Mouse (Mus musculus): ENCODE measurements around the gene Myh7b.
"Not testable (repeated sequence)": the region's sequence is repeated elsewhere in the genome, so short reads cannot be mapped to it uniquely, and the experiment has no call there.

Myh7b gene

DNA sequence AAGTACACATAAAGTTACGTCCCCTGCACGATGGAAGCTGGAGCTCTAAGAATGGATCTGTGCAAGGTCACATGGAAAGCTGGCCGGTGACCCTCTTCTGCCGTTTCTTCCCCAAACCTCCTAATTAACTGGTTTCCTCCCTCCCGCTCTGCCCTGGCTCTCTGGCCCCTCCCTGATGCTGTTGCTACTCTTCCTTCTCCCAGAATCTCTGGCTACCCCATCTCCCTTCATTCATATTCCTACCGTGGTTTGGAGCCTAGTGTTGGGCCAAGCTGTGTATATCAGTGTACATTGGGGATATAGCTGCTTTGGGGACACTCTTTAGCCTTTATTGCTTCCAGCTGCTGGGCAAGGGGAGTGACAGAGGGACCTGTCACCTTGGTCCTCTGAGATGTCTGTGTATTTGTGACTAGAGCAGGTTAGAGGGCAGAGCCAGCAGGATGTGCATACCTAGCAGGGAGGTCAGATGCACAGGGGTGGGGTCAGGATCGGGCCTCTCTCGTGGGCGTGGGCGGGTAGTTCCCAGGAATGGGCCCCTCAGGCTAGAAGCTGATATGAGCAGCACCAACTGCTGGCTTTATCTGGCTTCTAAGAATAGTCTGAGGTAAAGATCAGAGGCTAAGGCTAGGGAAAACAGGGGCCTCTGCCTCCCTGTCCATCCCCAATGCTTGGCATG is 6.3 kb upstream of the Myh7b start:
- no peak for DNase-seq (ENCODE audit: low spot score)

DNA sequence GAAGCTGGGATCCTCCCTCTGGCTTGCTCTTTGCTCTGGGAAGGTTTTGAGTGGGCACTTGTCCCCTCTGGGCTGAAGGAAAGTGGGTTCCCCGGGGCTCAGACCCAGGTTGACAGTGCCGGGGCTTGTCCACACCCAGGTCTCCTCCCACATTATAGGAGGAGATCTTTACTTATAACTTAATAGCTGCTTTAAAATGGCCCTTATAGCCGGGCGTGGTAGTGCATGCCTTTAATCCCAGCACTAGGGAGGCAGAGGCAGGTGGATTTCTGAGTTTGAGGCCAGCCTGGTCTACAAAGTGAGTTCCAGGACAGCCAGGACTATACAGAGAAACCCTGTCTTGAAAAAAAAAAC is 5.8 kb upstream of the Myh7b start:
- DNase-seq (ENCODE audit: low spot score) = not testable (repeated sequence)

DNA sequence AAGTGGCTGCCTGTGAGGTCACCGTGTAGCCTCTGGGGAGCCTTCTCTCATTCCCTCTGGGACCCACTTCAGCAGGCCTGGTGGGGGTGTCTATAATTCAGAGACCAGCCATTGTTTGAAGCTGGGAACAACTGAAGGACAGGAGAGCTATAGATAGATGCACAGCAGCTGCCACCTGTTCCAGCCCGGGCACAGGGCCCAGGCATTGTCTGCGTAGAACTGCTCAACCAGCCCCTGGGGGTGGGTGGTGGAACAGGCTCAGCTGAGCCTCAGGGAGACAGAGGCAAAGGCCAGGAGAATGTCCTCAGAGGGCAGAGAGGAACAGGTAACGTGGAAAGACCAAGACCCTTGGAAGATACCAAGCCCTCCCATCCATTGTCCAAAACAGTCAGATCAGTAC is 4.7 kb upstream of the Myh7b start:
- DNase-seq (ENCODE audit: low spot score) = no peak

DNA sequence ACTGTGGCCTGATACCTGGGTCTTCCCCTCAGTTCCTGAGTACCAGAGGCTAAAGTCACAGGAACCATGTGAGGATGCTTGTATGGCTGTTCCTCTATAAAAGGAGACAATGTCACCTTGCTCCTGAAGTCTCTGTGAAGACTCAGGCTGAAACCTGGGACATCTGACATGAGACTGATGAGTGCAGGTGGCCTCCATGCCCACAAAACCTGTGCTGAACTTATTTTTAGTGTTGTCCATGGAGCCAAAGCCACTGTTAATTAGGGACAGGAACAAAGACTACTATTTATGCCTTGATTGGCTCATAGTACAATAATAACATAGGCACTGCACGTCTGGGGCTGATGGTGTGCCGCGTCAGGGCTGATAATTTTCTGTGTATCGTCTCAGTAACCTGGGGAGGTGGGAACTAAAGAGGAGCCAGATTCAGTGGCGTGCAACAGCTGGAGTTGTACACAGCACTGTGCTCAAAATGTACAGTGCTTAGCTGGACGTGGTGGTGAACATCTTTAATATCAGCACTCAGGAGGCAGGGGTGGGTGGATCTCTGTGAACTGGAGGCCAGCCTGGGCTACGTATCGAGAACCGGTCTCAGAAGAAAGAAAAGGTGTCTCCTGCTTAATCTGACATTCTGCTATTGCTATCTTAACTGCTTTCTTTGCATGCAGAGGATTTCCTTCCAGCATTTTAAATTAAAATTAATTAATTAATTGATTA is 980 bp downstream of the Myh7b start:
- no peak for DNase-seq (ENCODE audit: low spot score)

DNA sequence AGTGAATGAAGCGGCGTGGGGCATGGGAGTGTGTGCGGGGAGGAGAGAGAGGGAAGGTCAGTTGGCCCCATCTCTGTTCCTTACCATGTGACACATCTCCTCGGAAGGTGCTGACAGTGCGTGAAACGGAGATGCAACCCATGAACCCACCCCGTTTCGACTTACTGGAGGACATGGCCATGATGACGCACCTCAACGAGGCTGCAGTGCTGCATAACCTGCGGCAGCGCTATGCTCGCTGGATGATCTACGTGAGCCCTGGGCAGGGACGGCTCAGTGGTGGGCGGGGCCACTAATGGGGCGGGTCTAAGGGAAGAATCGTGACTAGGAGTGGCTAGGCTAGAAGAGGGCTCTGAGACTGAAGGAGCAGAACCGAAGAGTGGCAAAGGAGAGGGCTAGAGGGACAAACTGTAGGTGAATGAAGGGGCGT is 2.3 kb downstream of the Myh7b start:
- DNase-seq (ENCODE audit: low spot score) = no peak

DNA sequence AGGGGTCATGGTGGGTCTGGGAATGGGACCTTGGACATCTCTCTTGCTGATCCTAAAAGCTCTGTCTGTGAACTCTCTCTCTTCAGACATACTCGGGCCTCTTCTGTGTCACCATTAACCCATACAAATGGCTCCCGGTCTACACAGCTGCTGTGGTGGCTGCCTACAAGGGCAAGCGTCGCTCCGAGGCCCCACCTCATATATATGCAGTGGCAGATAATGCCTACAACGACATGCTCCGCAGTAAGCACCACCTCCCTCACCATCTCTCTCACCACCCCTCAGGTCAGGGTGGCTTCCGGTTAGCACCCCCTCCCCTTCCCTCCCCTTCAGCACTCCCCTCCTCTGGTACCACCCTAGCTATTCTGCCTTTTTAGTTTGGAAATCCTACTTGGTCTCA is 2.9 kb downstream of the Myh7b start:
- no peak for DNase-seq (ENCODE audit: low spot score)

DNA sequence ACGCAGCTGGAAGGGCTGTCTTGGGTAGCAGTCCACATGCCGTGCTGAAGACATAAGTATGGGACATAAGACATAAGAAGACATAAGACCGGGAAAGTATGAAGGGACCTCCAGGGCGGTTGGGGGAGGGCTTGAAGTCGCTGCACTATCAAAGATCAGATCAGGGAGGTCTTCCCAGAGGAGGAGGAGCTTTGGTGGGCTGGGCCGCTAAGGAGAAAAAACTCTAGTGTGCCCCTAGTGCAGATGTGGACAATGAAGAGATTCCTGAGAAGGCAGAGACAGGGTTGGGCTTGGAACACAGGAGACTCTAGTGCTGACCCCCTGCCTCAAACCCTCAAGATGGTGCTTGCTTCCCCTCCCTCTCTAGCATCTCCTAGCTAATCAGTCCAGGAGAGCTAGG is 6.0 kb downstream of the Myh7b start:
- DNase-seq (ENCODE audit: low spot score) = no peak

DNA sequence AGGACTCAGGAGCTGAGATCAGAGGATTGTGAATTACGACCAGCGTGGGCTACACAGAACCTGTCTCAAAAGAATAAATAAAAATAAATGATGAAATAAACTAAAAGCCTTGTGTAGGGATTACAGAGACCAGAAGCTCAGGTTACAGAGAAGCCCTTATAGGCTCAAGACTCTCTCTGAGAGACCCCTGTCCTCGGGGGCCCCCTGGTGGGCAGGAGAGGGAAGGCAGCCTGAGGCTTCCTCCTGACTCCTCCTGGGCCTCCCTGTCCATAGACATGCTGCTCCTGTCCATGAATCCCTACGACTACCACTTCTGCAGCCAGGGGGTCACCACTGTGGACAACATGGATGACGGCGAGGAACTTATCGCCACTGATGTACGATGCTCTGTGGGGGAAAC is 8.8 kb downstream of the Myh7b start:
- peak; percentile 61 for DNase-seq (ENCODE audit: low spot score)

DNA sequence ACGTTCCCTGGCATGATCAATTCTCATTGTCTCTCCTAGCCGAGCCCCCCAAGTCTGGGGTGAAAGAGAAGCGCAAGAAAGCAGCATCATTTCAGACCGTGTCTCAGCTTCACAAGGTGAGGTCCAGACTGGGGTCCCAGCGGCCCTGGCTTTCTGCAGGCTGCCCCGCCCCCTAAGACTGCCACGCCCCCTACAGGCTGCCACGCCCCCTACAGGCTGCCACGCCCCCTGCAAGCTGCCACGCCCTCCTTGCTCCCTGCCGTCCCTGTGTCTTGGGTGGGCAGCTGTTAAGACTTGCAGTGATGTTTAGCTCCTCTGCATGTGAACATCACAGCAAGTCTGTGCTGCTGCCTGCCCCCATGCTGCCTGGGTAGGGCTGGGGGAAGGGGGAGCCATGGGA is 11.6 kb downstream of the Myh7b start:
- DNase-seq (ENCODE audit: low spot score) = no peak

DNA sequence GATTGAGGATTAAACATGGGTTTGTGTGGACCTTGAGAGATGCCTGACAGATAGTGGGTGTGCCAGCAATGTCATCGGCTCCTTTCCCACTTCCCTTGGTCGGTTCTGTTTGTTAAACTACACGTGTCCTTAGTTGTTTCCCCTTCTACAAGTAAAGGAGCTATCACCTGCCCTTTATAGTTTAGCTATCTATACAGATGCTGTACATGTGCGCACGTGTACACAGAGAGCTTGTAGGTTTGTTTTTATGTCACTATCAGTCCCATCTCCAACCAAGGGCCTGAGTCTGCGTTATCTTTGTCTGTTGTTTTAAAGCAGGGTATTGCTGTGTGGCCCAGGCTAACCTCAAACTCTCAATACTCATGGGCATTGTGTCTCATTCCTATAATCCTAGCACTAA is 13.0 kb downstream of the Myh7b start:
- no peak for DNase-seq (ENCODE audit: low spot score)

DNA sequence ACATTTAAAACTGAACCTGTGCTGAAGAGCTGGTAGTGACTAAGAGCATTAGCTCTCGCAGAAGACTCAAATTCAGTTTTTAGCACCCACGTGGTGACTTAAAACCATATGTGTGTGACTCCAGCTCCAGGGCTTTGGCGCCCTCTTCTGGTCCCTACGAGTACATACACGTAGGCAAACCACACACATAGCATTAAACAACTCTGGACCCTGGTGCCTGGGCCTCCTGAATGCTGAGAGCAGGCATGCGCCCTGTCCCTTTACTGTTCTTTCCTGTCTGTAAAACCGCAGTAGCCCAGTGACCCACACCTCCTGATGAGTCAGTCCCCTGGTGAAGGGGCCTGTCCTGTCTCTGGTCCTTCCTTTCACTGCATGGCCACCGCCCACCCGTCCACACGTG is 13.7 kb downstream of the Myh7b start:
- DNase-seq (ENCODE audit: low spot score) = no peak

DNA sequence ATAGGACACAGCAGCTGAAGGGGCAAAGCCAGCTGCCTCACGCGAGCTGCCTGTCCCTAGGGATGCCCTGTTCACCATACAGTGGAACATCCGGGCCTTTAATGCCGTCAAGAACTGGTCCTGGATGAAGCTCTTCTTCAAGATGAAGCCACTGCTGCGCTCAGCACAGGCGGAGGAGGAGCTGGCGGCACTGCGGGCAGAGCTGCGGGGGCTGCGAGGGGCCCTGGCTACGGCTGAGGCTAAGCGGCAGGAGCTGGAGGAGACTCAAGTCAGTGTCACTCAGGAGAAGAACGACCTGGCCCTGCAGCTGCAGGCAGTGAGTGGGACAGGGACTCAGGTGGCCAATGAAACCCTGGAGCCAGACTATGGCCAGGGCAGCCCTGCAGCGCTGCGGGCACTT is 15.3 kb downstream of the Myh7b start:
- no peak for DNase-seq (ENCODE audit: low spot score)

DNA sequence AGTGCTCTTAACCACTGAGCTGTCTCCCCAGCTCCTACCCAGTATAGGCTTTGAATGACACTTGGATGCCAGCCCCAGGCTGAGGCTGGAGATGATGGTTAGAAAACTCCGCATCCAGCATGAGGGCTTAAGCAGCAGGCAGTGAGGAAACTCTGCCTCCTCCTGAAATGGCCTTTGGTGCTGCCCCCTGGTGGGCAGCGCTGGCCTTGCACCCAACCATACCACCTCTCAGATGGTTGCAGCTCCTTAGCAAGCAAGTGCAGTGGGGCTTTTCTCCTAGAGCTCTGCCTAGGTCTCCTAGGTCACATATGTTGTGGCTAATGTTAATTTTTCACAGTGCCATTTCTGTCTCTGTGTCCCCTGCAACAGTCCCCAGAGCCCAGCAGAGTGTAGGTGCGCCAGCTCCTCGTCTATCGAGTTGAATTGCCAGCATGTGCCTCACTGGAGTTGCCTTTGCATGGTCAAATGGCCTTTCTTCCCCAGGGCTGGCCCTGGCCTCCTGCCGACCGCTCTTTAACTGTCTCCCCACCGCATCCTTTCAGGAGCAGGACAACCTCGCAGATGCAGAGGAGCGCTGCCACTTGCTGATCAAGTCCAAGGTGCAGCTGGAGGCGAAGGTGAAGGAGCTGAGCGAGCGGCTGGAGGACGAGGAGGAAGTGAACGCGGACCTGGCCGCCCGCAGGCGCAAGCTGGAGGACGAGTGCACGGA is 16.2 kb downstream of the Myh7b start:
- no peak for DNase-seq (ENCODE audit: low spot score)

DNA sequence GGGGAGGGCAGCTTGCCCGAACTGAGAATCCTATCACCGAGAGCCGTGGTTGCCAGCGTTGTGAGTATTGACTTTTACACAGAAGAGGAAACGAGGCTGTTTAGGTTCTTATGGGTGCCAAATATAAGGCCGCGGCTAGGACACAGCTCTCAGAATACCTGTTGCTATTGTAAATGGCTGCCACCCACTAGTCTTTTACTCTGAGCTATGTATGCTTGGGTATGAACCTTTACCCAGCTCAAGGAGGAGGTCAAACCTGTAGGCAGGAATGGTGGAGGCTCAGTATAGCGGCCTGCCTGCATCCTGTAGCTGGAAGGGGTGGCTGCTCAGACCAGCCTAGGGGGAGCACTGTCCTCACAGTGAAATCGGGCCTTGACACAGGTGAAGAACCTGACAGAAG is 17.1 kb downstream of the Myh7b start:
- no peak for DNase-seq (ENCODE audit: low spot score)

DNA sequence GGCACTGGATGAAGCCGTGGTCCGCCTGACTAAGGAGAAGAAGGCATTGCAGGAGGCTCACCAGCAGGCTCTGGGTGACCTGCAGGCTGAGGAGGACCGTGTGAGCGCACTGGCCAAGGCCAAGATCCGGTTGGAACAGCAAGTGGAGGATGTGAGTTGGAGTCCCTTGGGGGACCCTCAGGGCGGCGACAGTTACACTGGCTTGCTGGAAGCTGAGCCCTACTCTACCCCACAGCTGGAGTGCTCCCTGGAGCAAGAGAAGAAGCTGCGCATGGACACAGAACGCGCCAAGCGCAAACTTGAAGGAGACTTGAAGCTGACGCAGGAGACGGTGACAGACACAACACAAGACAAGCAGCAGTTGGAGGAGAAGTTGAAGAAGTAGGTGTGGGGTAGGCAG is 17.5 kb downstream of the Myh7b start:
- DNase-seq (ENCODE audit: low spot score) = no peak

DNA sequence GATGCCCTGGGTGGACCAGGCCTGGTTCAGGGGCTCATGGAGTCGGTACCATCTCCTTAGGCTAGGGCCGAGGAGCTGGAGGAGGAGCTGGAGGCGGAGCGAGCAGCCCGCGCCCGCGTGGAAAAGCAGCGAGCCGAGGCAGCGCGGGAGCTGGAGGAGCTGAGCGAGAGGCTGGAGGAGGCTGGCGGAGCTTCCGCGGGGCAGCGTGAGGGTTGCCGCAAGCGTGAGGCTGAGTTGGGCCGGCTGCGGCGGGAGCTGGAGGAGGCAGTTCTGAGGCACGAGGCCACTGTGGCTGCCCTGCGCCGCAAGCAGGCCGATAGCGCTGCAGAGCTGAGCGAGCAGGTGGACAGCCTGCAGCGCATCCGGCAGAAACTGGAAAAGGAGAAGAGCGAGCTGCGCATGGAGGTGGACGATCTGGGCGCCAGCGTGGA is 18.2 kb downstream of the Myh7b start:
- no peak for DNase-seq (ENCODE audit: low spot score)

DNA sequence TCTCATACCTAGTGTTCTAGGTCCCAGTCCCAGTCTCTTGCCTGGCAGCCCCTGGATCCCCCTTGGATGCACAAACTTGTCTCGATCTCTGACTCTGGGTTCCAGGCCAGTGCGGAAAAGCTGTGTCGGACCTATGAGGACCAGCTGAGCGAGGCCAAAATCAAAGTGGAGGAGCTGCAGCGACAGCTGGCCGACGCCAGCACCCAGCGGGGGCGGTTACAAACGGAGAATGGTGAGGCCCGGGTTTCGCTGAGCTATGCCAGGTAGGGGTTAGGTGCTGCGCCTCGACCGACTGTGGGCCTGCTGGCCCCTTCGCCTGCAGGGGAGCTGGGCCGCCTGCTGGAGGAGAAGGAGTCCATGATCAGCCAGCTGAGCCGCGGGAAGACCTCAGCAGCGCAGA is 19.1 kb downstream of the Myh7b start:
- no peak for DNase-seq (ENCODE audit: low spot score)

DNA sequence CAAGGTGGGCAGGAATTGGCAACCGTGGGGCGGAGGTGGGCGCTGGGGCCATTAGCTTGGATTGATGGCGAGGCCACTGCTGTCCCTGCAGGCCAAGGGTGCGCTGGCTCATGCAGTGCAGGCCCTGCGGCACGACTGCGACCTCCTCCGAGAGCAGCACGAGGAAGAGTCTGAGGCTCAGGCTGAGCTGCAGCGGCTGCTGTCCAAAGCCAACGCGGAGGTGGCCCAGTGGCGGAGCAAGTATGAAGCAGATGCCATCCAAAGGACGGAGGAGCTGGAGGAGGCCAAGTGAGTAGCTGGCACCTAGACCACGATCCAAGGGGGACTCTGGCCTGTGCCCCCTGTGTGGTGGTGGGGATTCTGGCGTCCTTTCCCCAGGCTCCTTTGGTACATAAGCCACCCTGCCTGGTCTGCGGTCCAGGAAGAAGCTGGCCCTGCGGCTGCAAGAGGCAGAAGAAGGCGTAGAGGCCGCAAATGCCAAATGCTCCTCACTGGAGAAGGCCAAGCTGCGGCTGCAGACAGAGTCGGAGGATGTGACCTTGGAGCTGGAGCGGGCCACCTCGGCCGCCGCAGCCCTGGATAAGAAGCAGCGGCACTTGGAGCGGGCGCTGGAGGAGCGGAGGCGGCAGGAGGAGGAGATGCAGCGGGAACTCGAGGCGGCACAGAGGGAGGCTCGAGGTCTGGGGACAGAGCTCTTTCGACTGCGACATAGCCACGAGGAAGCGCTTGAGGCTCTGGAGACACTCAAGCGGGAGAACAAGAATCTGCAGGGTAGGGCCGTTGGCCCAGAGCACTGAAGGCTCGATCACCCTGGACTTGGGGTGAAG is 19.8 kb downstream of the Myh7b start:
- DNase-seq (ENCODE audit: low spot score) = no peak

DNA sequence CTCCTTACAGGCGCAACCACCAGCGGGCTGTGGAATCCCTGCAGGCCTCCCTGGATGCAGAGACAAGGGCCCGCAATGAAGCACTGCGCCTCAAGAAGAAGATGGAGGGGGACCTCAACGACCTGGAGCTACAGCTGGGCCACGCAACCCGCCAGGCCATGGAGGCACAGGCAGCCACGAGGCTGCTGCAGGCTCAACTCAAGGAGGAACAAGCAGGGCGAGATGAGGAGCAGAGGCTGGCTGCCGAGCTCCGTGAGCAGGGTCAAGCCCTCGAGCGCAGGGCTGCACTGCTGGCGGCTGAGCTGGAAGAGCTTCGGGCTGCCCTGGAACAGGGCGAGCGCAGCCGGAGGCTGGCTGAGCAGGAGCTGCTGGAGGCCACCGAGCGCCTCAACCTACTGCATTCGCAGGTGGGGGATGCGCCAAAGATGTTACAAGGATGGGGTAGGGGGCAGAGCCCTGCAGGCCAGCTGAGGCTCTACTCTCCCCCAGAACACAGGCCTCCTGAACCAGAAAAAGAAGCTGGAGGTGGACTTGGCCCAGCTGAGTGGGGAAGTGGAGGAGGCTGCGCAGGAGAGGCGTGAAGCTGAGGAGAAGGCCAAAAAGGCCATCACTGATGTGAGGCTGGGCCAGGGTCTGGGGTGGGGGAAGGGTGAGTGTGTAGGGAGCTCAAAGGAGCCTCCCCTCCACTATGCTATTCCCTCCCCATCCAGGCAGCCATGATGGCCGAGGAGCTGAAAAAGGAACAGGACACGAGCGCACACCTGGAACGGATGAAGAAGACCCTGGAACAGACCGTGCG is 21.3 kb downstream of the Myh7b start:
- no peak for DNase-seq (ENCODE audit: low spot score)

DNA sequence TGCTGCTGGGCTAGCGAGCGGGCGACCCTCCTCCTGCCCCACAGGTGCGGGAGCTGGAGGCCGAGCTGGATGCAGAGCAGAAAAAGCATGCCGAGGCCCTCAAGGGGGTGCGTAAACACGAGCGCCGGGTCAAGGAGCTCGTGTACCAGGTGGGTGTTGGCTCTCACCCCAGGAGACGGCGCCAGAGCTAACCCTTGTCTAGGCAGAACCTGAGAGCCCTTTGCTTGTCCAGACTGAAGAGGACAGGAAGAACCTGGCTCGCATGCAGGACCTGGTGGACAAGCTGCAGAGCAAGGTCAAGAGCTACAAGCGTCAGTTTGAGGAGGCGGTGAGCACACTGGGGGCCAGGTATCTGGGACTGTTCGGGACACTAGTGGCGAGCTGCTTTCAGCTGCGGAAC is 22.1 kb downstream of the Myh7b start:
- DNase-seq (ENCODE audit: low spot score) = no peak

DNA sequence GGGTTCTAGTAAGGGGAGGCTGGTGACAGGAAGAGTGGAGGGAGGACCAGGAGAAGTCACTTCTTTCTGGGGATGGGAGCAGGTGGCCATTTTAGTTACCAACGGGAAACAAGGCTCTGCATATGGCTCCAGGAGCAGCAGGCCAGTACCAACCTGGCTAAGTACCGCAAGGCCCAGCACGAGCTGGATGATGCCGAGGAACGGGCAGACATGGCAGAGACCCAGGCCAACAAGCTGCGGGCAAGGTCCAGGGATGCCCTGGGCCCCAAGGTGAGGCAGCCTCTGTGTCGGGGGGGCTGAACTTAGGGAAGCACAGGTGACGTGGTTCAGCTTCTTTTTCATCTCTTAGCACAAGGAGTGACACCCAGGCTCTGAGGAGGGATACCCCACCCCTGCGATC is 22.7 kb downstream of the Myh7b start:
- no peak for DNase-seq (ENCODE audit: low spot score)

DNA sequence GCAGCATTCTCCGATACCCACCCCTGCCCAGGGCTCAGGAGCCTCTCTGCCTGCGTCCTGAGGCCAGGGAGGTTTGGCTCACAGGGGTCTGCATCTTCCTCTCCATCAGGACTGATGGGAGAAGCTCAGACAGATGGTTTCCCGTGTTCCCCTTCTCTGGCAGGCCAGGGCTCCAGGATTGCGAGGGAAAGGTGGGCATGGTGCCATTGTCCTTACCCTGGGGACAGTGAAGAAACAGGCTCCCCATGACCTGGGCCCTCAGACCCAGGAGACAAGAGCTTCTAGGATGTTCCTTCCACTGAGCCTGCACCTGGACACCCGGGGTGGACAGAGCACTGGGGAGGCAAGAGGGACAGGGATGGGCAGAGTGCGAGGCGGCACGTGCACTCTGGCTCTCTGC is 23.6 kb downstream of the Myh7b start:
- DNase-seq (ENCODE audit: low spot score) = no peak
